Mouse (Mus musculus): Measurements from ENCODE around the gene Ptafr.

Ptafr gene

GRCm38 (mm10) chr4:132563965-132564364 lies at the start of gene Ptafr:
TSS of gene Ptafr (plus strand) at chr4:132564067.
- in situ Hi-C loops (cut with MboI; ENCODE audit: low pct_unique_long_range_greater_than_20kb in 1 of 2, low sequenced_read_pairs in 2 of 2, unreplicated experiment in 1 of 2), result no loop called here

DNA sequence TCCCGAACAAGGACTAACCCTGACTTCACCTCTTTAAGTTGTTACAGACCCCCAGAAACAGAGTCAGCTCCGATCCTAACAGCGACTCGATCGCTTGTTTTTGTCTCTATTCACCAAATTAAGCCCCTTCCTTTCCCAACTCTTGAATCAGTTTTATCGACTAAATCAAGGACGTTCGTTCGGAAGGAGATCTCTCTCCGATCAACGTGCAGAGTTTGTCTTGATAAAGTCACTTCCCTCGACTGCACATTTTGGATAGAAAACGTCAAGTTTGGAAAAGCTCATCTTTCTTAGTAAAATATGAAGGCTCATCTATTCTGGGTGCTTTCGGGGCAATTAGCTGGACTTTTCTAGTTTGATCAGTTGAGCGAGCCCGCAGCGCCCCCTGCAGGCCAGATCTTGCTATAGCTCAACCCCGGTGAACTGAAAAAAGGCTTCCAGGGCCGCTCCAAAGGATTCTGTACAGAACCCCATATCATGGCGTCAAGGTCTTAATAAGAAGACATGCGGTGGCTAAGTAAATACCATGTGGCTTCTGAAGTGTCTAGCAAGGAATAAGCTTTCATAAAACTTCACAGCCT lies 49.2 kb upstream of the Ptafr start:
- in situ Hi-C loops (cut with MboI; ENCODE audit: low pct_unique_long_range_greater_than_20kb in 1 of 2, low sequenced_read_pairs in 2 of 2, unreplicated experiment in 1 of 2), result no loop called here

DNA sequence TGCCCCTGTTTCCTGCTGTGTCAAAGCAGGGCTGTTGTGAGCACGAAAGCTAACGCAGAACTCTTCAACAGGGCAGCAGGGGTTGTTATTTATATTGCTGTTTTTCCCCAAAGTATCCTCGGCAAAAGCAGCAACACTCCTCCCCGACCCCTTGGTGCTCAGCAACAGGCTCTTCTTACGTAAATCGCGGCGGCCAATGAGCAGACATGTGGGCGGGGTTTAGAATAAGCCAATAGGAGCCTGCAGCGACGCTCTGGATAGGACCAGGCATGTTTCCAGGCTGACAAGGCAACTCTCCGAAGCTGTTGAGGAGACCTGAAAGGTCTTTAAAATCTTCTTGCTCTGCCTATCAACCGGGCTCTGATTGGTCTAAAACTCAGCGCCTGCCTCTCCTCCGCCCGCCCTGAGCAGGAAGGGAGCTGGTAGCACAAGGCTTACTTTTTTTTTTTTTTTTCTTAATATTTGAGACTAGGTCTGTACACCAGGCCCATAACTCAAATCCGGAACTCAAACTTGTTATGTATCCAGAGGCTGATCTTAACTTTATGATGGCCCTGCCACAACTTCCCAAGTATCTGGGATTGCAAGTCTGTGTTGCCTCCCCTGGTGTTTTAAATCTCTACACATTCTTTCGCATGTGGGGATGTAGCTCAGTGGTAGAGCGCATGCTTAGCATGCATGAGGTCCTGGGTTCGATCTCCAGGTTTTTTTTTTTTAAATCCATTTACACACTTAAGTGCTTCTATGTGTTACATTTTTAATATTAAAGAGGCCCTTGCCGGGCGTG lies 48.3 kb upstream of the Ptafr start:
- in situ Hi-C loops (cut with MboI; ENCODE audit: low pct_unique_long_range_greater_than_20kb in 1 of 2, low sequenced_read_pairs in 2 of 2, unreplicated experiment in 1 of 2), result no loop called here

- in situ Hi-C loops (cut with MboI; ENCODE audit: low pct_unique_long_range_greater_than_20kb in 1 of 2, low sequenced_read_pairs in 2 of 2, unreplicated experiment in 1 of 2), result no loop called here
Observed at GRCm38 (mm10) chr4:132518066-132518465, 45.8 kb upstream of the Ptafr start.

DNA sequence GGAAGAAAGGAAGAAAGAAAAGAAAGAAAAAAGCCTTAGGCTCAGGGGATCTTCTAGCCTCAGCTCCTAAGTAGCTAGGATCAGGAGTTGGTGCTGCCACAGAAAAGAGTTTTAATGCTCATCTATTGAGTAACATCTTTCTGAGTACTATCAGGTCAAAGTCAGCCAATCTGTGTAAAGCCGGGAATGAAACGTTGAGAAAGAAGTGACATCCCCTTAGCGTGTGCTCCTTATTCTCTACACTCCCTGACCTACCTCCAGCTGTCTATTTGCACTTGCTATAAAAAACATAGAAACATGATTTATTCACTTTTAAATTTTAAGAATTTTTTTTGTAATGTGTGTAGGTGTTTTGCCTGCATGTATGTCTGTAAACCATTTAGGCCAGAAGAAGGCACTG lies 44.7 kb upstream of the Ptafr start:
- in situ Hi-C loops (cut with MboI; ENCODE audit: low pct_unique_long_range_greater_than_20kb in 1 of 2, low sequenced_read_pairs in 2 of 2, unreplicated experiment in 1 of 2), result no loop called here

DNA sequence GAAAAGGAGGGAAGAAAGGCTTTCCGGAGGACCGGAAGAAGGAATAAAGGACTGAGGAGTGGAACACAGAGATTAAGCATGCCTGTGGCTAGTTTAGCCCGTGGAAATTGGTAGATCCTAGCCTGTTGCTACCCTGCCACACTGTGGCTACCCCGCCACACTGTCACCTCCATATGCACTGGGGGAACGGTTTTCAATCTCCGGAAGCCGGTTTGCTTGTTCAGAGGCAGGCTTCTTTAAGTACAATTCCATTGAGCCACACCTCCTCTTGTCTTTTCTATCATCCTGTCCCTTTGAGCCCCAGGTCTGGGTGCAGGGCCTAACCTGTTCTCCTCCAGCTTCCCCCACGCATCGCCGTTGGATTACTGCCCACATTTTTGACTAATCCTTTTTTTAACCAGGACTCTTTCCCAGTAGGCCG lies 39.5 kb upstream of the Ptafr start:
- in situ Hi-C loops (cut with MboI; ENCODE audit: low pct_unique_long_range_greater_than_20kb in 1 of 2, low sequenced_read_pairs in 2 of 2, unreplicated experiment in 1 of 2), result no loop called here

DNA sequence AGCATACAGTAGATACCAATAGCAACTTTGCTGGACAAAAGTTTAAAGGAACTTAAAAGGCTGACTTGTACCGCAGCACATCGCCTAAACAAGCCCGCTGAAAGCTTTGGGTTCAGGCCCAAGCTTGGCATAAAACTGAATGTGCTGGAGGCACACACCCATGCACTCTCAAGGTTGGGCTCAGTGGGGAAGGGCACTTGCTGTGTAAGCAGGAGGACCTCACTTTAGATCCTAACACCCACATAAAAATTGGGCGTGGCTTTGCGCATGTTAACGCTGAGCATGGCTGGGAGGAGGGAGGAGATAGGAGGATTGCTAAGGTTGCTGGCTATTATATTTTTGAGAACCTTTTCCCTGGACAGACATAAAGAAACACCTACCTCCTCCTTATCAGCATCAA lies 39.1 kb upstream of the Ptafr start:
- in situ Hi-C loops (cut with MboI; ENCODE audit: low pct_unique_long_range_greater_than_20kb in 1 of 2, low sequenced_read_pairs in 2 of 2, unreplicated experiment in 1 of 2), result no loop called here

GRCm38 (mm10) chr4:132526678-132527077 lies 37.2 kb upstream of the Ptafr start:
- in situ Hi-C loops (cut with MboI; ENCODE audit: low pct_unique_long_range_greater_than_20kb in 1 of 2, low sequenced_read_pairs in 2 of 2, unreplicated experiment in 1 of 2), result no loop called here

DNA sequence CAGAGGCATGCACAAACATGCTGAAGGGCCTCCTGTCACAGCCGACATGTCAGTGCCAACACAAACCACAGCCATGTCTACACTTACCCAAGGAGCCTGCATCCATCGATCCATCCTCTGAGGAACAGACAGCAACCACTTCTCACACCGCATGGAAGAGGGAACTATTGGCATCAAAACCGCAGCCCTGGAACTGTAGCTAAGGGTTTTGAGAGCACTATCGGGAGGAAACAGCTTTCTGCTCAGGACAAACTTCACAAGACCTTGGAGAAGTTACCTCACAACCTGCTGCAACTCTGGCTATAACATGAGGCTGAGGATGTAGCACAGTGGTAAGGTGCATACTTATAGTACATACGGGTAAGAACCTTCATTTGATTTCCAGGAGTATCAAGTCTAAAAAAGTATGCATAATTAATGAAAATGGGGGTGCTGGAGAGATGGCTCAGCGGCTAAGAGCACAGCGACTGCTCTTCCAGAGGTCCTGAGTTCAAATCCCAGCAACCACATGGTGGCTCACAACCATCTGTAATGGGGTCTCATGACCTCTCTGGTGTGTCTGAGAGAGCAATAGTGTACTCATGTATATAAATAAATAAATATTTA lies 35.8 kb upstream of the Ptafr start:
- in situ Hi-C loops (cut with MboI; ENCODE audit: low pct_unique_long_range_greater_than_20kb in 1 of 2, low sequenced_read_pairs in 2 of 2, unreplicated experiment in 1 of 2), result no loop called here

GRCm38 (mm10) chr4:132529344-132529743 lies 34.5 kb upstream of the Ptafr start:
- in situ Hi-C loops (cut with MboI; ENCODE audit: low pct_unique_long_range_greater_than_20kb in 1 of 2, low sequenced_read_pairs in 2 of 2, unreplicated experiment in 1 of 2), result no loop called here

- in situ Hi-C loops (cut with MboI; ENCODE audit: low pct_unique_long_range_greater_than_20kb in 1 of 2, low sequenced_read_pairs in 2 of 2, unreplicated experiment in 1 of 2), result no loop called here
Observed at GRCm38 (mm10) chr4:132530033-132530804, 33.6 kb upstream of the Ptafr start.

DNA sequence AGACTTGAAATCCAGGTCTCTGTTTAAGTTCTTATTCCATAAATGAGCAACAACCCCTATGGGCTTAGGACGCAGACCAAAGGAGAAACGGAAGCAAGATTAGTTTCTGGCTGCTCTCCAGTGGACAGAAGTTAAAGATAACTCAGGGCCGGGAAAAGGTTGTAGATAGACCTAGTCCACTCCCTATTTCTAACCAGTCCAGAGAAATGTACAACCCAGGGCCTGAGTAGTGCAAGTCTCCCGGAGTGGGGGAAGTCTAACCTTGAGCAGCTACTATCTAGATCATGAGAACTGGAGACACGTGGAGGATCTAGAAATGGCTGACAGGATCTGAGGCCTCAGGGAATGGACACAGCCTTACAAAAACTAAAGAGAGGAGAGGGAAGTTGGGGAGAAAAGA lies 31.4 kb upstream of the Ptafr start:
- in situ Hi-C loops (cut with MboI; ENCODE audit: low pct_unique_long_range_greater_than_20kb in 1 of 2, low sequenced_read_pairs in 2 of 2, unreplicated experiment in 1 of 2), result no loop called here

DNA sequence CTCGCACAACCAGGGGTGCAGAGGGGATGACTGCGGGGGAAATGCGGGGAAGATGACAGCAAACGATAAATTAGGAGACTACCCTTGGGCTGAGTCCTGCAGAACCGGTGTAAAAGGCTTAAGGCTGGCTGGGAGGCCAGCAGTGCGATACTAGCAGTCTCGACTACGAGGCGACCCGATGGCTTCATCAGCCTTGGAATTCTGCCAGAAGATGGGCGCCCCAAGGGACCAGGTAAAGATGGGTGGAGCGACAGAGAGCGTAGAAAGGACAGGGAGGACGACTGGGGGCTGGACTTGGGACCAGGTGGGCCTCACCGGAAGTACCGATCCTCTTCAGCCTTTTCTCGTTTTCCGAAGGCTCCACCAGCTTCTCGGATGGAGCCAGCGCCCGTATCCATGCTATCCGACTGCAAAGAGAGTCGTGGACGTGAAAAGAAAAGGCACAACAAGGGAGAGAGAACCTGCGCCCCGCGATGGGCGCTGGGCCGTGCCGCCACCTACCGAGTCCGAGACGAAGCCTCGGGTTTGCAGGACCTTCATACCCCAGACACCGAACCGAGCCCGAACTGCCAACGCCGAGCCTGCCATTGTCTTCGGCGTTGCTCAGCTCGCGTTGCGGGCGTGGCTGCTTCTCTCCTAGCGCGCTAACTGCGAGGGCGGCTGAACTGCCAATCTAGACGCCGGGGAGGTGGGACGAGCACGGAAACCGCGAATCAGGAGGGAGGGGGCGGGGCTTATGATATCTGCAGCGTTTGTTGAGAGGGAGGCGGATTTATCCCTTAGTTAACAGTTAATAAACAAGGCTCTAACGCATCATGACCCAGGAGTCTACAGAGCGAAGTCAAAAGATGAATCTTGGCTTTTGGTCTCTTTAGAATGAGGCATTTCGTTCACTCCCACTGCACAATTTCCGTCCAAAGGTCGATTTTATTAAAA lies 30.6 kb upstream of the Ptafr start, which contains the start of gene Atpif1:
Atpif1 (minus strand) TSS at position 679 of the 936 bp plus-strand sequence.
- in situ Hi-C loops (cut with MboI; ENCODE audit: low pct_unique_long_range_greater_than_20kb in 1 of 2, low sequenced_read_pairs in 2 of 2, unreplicated experiment in 1 of 2), result no loop called here

DNA sequence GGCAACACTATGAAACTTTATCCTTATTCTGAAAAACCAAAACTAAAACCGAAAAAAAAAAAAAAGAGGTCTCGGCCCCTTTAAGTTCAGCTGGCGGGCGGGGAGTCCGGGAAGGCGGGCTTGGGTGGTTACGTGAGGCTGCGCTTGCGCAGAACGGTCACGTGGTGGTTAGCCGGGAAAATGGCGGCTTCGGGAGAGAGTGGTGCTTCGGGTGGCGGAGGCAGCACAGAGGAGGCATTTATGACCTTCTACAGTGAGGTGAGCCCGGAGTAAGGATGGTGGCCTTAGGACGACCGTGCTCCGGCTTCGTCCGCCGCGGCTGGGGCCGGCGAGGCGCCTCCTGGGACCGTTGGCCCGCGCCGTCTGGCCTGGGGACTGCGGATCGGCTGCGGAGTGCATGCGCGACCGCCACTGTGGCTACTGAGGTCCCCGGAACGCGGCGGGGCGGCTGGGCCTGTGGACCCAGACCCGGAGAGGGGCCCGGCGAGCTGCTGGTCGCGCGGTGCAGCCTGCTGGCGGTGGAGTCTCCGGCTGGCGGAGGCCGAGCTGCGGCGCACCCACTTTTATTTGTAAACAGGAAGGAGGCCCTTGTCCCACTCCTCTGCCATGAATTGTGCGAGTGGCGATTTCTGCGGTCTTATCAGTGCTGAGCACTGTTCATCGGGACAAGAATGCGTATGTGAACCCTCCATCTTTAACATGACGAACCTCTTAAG lies 28.3 kb upstream of the Ptafr start, which contains the start of gene Dnajc8:
Dnajc8 (plus strand) TSS at position 145 of the 716 bp plus-strand sequence.
- in situ Hi-C loops (cut with MboI; ENCODE audit: low pct_unique_long_range_greater_than_20kb in 1 of 2, low sequenced_read_pairs in 2 of 2, unreplicated experiment in 1 of 2), result no loop called here

DNA sequence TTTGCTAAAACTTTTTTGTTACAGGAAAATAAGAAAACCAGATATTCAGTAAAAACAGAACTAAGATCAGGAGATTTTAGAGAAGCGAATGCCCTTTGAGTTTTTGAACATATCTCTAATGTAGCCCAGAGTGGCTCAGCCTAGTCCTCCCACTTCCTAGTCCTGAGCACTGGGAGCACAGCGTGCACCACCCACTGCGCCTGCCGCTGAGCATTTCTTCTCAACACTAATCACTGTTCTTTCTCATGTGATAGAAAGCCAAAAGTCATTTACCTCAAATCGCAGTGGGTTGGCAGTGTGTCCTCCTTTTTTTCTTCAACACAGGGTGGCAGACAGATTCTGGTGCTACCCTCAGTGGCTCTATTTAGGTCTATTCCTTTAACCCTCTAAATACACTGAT lies 24.4 kb upstream of the Ptafr start:
- in situ Hi-C loops (cut with MboI; ENCODE audit: low pct_unique_long_range_greater_than_20kb in 1 of 2, low sequenced_read_pairs in 2 of 2, unreplicated experiment in 1 of 2), result no loop called here

GRCm38 (mm10) chr4:132541413-132541812 lies 22.5 kb upstream of the Ptafr start:
- in situ Hi-C loops (cut with MboI; ENCODE audit: low pct_unique_long_range_greater_than_20kb in 1 of 2, low sequenced_read_pairs in 2 of 2, unreplicated experiment in 1 of 2), result no loop called here

- in situ Hi-C loops (cut with MboI; ENCODE audit: low pct_unique_long_range_greater_than_20kb in 1 of 2, low sequenced_read_pairs in 2 of 2, unreplicated experiment in 1 of 2), result no loop called here
Observed at GRCm38 (mm10) chr4:132542724-132543123, 21.1 kb upstream of the Ptafr start.
